Mouse (Mus musculus): ENCODE data around the gene Gm2056. TPM values are rescaled to one million over a fixed set of nuclear protein-coding genes. Genes with fewer than 3 reads are reported as not detected.

Gene Gm2056
- total and polyA plus RNA-seq, 2 experiments from 2014 or later = not detected

Other genes with a start within 250 kb of the Gm2056 start
- not detected in 2 replicates for gene Gm21936, start 231.5 kb upstream of the Gm2056 start, total RNA-seq (2014; rRNA removed; ENCODE audit: low replicate concordance)
- gene Gm21936, start 231.5 kb upstream of the Gm2056 start, polyA plus RNA-seq (2015; fragmentation: Nextera tagmentation; extraction: Ambion mirVana) = not detected in 2 replicates
- not detected in 2 replicates for gene BB287469, start 210.4 kb upstream of the Gm2056 start, total RNA-seq (2014; rRNA removed; ENCODE audit: low replicate concordance)
- not detected in 2 replicates for gene BB287469, start 210.4 kb upstream of the Gm2056 start, polyA plus RNA-seq (2015; fragmentation: Nextera tagmentation; extraction: Ambion mirVana)
- gene Gm2001, start 184.7 kb upstream of the Gm2056 start, total RNA-seq (2014; rRNA removed; ENCODE audit: low replicate concordance) = not detected in 2 replicates
- not detected in 2 replicates for gene Gm2001, start 184.7 kb upstream of the Gm2056 start, polyA plus RNA-seq (2015; fragmentation: Nextera tagmentation; extraction: Ambion mirVana)
- not detected in 2 replicates for gene Gm2016, start 152.9 kb upstream of the Gm2056 start, total RNA-seq (2014; rRNA removed; ENCODE audit: low replicate concordance)
- not detected in 2 replicates for gene Gm2016, start 152.9 kb upstream of the Gm2056 start, polyA plus RNA-seq (2015; fragmentation: Nextera tagmentation; extraction: Ambion mirVana)
- not detected in 2 replicates for gene Gm2022, start 131.6 kb upstream of the Gm2056 start, total RNA-seq (2014; rRNA removed; ENCODE audit: low replicate concordance)
- gene Gm2022, start 131.6 kb upstream of the Gm2056 start, polyA plus RNA-seq (2015; fragmentation: Nextera tagmentation; extraction: Ambion mirVana) = not detected in 2 replicates
- not detected in 2 replicates for gene Gm2035, start 107.1 kb upstream of the Gm2056 start, total RNA-seq (2014; rRNA removed; ENCODE audit: low replicate concordance)
- gene Gm2035, start 107.1 kb upstream of the Gm2056 start, polyA plus RNA-seq (2015; fragmentation: Nextera tagmentation; extraction: Ambion mirVana) = not detected in 2 replicates
- not detected in 2 replicates for gene Gm2042, start 72.9 kb upstream of the Gm2056 start, total RNA-seq (2014; rRNA removed; ENCODE audit: low replicate concordance)
- not detected in 2 replicates for gene Gm2042, start 72.9 kb upstream of the Gm2056 start, polyA plus RNA-seq (2015; fragmentation: Nextera tagmentation; extraction: Ambion mirVana)
- gene Gm2075, start 15.2 kb upstream of the Gm2056 start, total RNA-seq (2014; rRNA removed; ENCODE audit: low replicate concordance) = not detected in 2 replicates
- gene Gm2075, start 15.2 kb upstream of the Gm2056 start, polyA plus RNA-seq (2015; fragmentation: Nextera tagmentation; extraction: Ambion mirVana) = not detected in 2 replicates
- not detected in 2 replicates for gene Gm6803, start 8.2 kb upstream of the Gm2056 start, total RNA-seq (2014; rRNA removed; ENCODE audit: low replicate concordance)
- gene Gm6803, start 8.2 kb upstream of the Gm2056 start, polyA plus RNA-seq (2015; fragmentation: Nextera tagmentation; extraction: Ambion mirVana) = not detected in 2 replicates
- not detected in 2 replicates for gene Gm16368, start 56.7 kb downstream of the Gm2056 start, total RNA-seq (2014; rRNA removed; ENCODE audit: low replicate concordance)
- not detected in 2 replicates for gene Gm16368, start 56.7 kb downstream of the Gm2056 start, polyA plus RNA-seq (2015; fragmentation: Nextera tagmentation; extraction: Ambion mirVana)
- gene Gm10436, start 155.1 kb downstream of the Gm2056 start, total RNA-seq (2014; rRNA removed; ENCODE audit: low replicate concordance) = not detected in 2 replicates
- not detected in 2 replicates for gene Gm10436, start 155.1 kb downstream of the Gm2056 start, polyA plus RNA-seq (2015; fragmentation: Nextera tagmentation; extraction: Ambion mirVana)
- not detected in 2 replicates for gene Gm8332, start 223.1 kb downstream of the Gm2056 start, total RNA-seq (2014; rRNA removed; ENCODE audit: low replicate concordance)
- gene Gm8332, start 223.1 kb downstream of the Gm2056 start, polyA plus RNA-seq (2015; fragmentation: Nextera tagmentation; extraction: Ambion mirVana) = not detected in 2 replicates
- not detected in 2 replicates for gene Gm5662, start 247.5 kb downstream of the Gm2056 start, total RNA-seq (2014; rRNA removed; ENCODE audit: low replicate concordance)
- not detected in 2 replicates for gene Gm5662, start 247.5 kb downstream of the Gm2056 start, polyA plus RNA-seq (2015; fragmentation: Nextera tagmentation; extraction: Ambion mirVana)